Mouse (Mus musculus): ENCODE measurements around the gene Lin7c. TPM values are rescaled to one million over a fixed set of nuclear protein-coding genes. Genes with fewer than 3 reads are reported as not detected.

Lin7c gene
- polyA plus RNA-seq, 1 experiment from 2014 or later, result 152 TPM

GRCm38 (mm10) chr2:109930771-109931170 is 40.1 kb downstream of the Lin7c start:
- 91% methylated on average over 4 of the region's 4 CpGs for WGBS
- Histone ChIP-seq H3K4me2 (no peak overlapping the region), H3K9me3 (no peaks in the 10 kb centered on the region), H3K36me3 (replicated peaks) (no peaks in the 10 kb centered on the region), H3K9ac (no peak overlapping the region), H3K27me3 (peaks cover 62% of the 10 kb centered on the region), H3K4me3 (replicated peaks) (no peak overlapping the region), H3K4me1 (peaks cover 7% of the 10 kb centered on the region; the same call in 1 of the 2 replicates), H3K27ac (no peak overlapping the region)
- ATAC-seq (ENCODE audit: low FRiP score), result no peak

- Histone ChIP-seq H3K9ac (no peak overlapping the region), H3K36me3 (replicated peaks) (no peaks in the 10 kb centered on the region), H3K27me3 (peaks cover 63% of the 10 kb centered on the region), H3K4me3 (replicated peaks) (no peak overlapping the region), H3K4me1 (peaks cover 16% of the 10 kb centered on the region; the same call in 1 of the 2 replicates), H3K4me2 (no peak overlapping the region), H3K27ac (no peak overlapping the region), H3K9me3 (no peaks in the 10 kb centered on the region)
- no peak for ATAC-seq (ENCODE audit: low FRiP score)
- 59% methylated on average over 13 of the region's 13 CpGs for WGBS
Observed at GRCm38 (mm10) chr2:109931978-109932780, 41.5 kb downstream of the Lin7c start.

- no peaks in the 10 kb centered on the region for H3K9me3 ChIP-seq
- H3K27me3 ChIP-seq, result peaks cover 60% of the 10 kb centered on the region
- ATAC-seq (ENCODE audit: low FRiP score), result no peak
- H3K4me2 ChIP-seq, result no peak overlapping the region
- no peak overlapping the region for H3K9ac ChIP-seq
- WGBS, result 90% methylated on average over 3 of the region's 3 CpGs
- no peaks in the 10 kb centered on the region for H3K36me3 ChIP-seq (replicated peaks)
- no peak overlapping the region for H3K27ac ChIP-seq
- H3K4me3 ChIP-seq (replicated peaks), result no peak overlapping the region
- peaks cover 16% of the 10 kb centered on the region; the same call in 1 of the 2 replicates for H3K4me1 ChIP-seq
Observed at GRCm38 (mm10) chr2:109933151-109933550, 42.5 kb downstream of the Lin7c start.

GRCm38 (mm10) chr2:109934086-109934485 is 43.4 kb downstream of the Lin7c start:
- no peak for ATAC-seq (ENCODE audit: low FRiP score)
- no peak overlapping the region for H3K4me2 ChIP-seq
- H3K9ac ChIP-seq, result no peak overlapping the region
- no peak overlapping the region for H3K27ac ChIP-seq
- H3K36me3 ChIP-seq (replicated peaks), result no peaks in the 10 kb centered on the region
- 80% methylated on average over 4 of the region's 4 CpGs for WGBS
- H3K9me3 ChIP-seq, result no peaks in the 10 kb centered on the region
- H3K27me3 ChIP-seq, result peaks cover 68% of the 10 kb centered on the region
- no peak overlapping the region for H3K4me3 ChIP-seq (replicated peaks)
- peaks cover 16% of the 10 kb centered on the region; the same call in 1 of the 2 replicates for H3K4me1 ChIP-seq

- Histone ChIP-seq H3K36me3 (replicated peaks) (no peaks in the 10 kb centered on the region), H3K27ac (no peak overlapping the region), H3K9me3 (no peaks in the 10 kb centered on the region), H3K27me3 (peaks cover 70% of the 10 kb centered on the region), H3K4me2 (no peak overlapping the region), H3K9ac (no peak overlapping the region), H3K4me3 (replicated peaks) (no peak overlapping the region), H3K4me1 (peaks cover 16% of the 10 kb centered on the region; the same call in 1 of the 2 replicates)
- ATAC-seq (ENCODE audit: low FRiP score), result no peak
- 96% methylated on average over 3 of the region's 3 CpGs for WGBS
Observed at GRCm38 (mm10) chr2:109935194-109935593, 44.5 kb downstream of the Lin7c start.

- no peaks in the 10 kb centered on the region for H3K9me3 ChIP-seq
- no peak overlapping the region for H3K4me3 ChIP-seq (replicated peaks)
- no peak overlapping the region for H3K27ac ChIP-seq
- ATAC-seq (ENCODE audit: low FRiP score), result peak; percentile 39; the same call in 1 of the 2 replicates
- peaks cover 16% of the 10 kb centered on the region; the same call in 1 of the 2 replicates for H3K4me1 ChIP-seq
- no peaks in the 10 kb centered on the region for H3K36me3 ChIP-seq (replicated peaks)
- no peak overlapping the region for H3K4me2 ChIP-seq
- no peak overlapping the region for H3K9ac ChIP-seq
- peaks cover 66% of the 10 kb centered on the region for H3K27me3 ChIP-seq
- WGBS, result 41% methylated on average over 11 of the region's 11 CpGs
Observed at GRCm38 (mm10) chr2:109935754-109936409, 45.2 kb downstream of the Lin7c start.

GRCm38 (mm10) chr2:109936410-109936755 is 45.7 kb downstream of the Lin7c start:
- Histone ChIP-seq H3K9me3 (no peaks in the 10 kb centered on the region), H3K27ac (no peak overlapping the region), H3K9ac (no peak overlapping the region), H3K4me2 (no peak overlapping the region), H3K27me3 (peaks cover 65% of the 10 kb centered on the region), H3K4me1 (peaks cover 16% of the 10 kb centered on the region; the same call in 1 of the 2 replicates), H3K4me3 (replicated peaks) (no peak overlapping the region), H3K36me3 (replicated peaks) (no peaks in the 10 kb centered on the region)
- WGBS, result 16% methylated on average over 2 of the region's 2 CpGs
- 0 out of 2 replicates have a peak, but pooled peaks have one; percentile 5 for ATAC-seq (ENCODE audit: low FRiP score)

- peak overlapping the region; percentile 61 for H3K27ac ChIP-seq
- WGBS, result under 1% methylated on average over 5 of the region's 5 CpGs
- no peak overlapping the region for H3K4me3 ChIP-seq (replicated peaks)
- H3K4me2 ChIP-seq, result 0 out of 2 replicates have a peak overlapping the region, but pooled peaks have one; percentile 3
- peak; percentile 66 for ATAC-seq (ENCODE audit: low FRiP score)
- no peaks in the 10 kb centered on the region for H3K9me3 ChIP-seq
- H3K9ac ChIP-seq, result no peak overlapping the region
- H3K27me3 ChIP-seq, result peaks cover 53% of the 10 kb centered on the region
- no peaks in the 10 kb centered on the region for H3K36me3 ChIP-seq (replicated peaks)
- H3K4me1 ChIP-seq, result peaks cover 37% of the 10 kb centered on the region
Observed at GRCm38 (mm10) chr2:109941973-109942444, 51.4 kb downstream of the Lin7c start.

GRCm38 (mm10) chr2:109942810-109943570 is 52.3 kb downstream of the Lin7c start:
- Histone ChIP-seq H3K27me3 (peaks cover 60% of the 10 kb centered on the region), H3K9me3 (no peaks in the 10 kb centered on the region), H3K27ac (peak overlapping the region; percentile 68), H3K4me3 (replicated peaks) (no peak overlapping the region), H3K9ac (no peak overlapping the region), H3K4me1 (peaks cover 37% of the 10 kb centered on the region), H3K36me3 (replicated peaks) (no peaks in the 10 kb centered on the region), H3K4me2 (peak overlapping the region; percentile 15; the same call in 1 of the 2 replicates)
- 10% methylated on average over 8 of the region's 8 CpGs for WGBS
- peak; percentile 86 for ATAC-seq (ENCODE audit: low FRiP score)

GRCm38 (mm10) chr2:109944995-109945394 is 54.3 kb downstream of the Lin7c start:
- Histone ChIP-seq H3K4me1 (peaks cover 37% of the 10 kb centered on the region), H3K9me3 (no peaks in the 10 kb centered on the region), H3K36me3 (replicated peaks) (no peaks in the 10 kb centered on the region), H3K27ac (no peak overlapping the region), H3K27me3 (peaks cover 56% of the 10 kb centered on the region), H3K9ac (no peak overlapping the region), H3K4me3 (replicated peaks) (no peak overlapping the region), H3K4me2 (no peak overlapping the region)
- no peak for ATAC-seq (ENCODE audit: low FRiP score)
- 73% methylated on average over 9 of the region's 9 CpGs for WGBS

- H3K36me3 ChIP-seq (replicated peaks), result no peaks in the 10 kb centered on the region
- H3K4me3 ChIP-seq (replicated peaks), result no peak overlapping the region
- H3K4me2 ChIP-seq, result no peak overlapping the region
- H3K9ac ChIP-seq, result no peak overlapping the region
- H3K27ac ChIP-seq, result no peak overlapping the region
- H3K9me3 ChIP-seq, result no peaks in the 10 kb centered on the region
- H3K27me3 ChIP-seq, result peaks cover 60% of the 10 kb centered on the region
- WGBS, result 53% methylated on average over 4 of the region's 4 CpGs
- H3K4me1 ChIP-seq, result peaks cover 41% of the 10 kb centered on the region
- no peak for ATAC-seq (ENCODE audit: low FRiP score)
Observed at GRCm38 (mm10) chr2:109945532-109945931, 54.9 kb downstream of the Lin7c start.

- Histone ChIP-seq H3K27ac (no peak overlapping the region), H3K4me3 (replicated peaks) (no peak overlapping the region), H3K27me3 (peaks cover 69% of the 10 kb centered on the region), H3K36me3 (replicated peaks) (no peaks in the 10 kb centered on the region), H3K9ac (no peak overlapping the region), H3K9me3 (no peaks in the 10 kb centered on the region), H3K4me2 (no peak overlapping the region), H3K4me1 (peaks cover 41% of the 10 kb centered on the region)
- ATAC-seq (ENCODE audit: low FRiP score), result no peak
- WGBS, result 93% methylated on average over 6 of the region's 6 CpGs
Observed at GRCm38 (mm10) chr2:109946426-109946825, 55.8 kb downstream of the Lin7c start.

All from forebrain, embryonic 12.5 days (tissue).